Mouse (Mus musculus) limb, embryonic 10.5 days (tissue): ENCODE measurements around the gene Gm10330. TPM values are rescaled to one million over a fixed set of nuclear protein-coding genes. Genes with fewer than 3 reads are reported as not detected.
"Not testable (repeated sequence)": the region's sequence is repeated elsewhere in the genome, so short reads cannot be mapped to it uniquely, and the experiment has no call there.

ENCODE experiments used
- DNase-seq: peaks from one replicate; pipeline ENCODE4 v3.0.0-alpha.2; 2017; ENCODE audit warnings: low spot score
- H3K27ac ChIP-seq: fragments of 300-500 bp; sonication (generic); 2 replicates; pipeline ENCODE4 v1.5.1; 2016; ENCODE audit warnings: mild to moderate bottlenecking
- H3K27me3 ChIP-seq: fragments of 300-500 bp; sonication (generic); 2 replicates; pipeline ENCODE4 v1.6.1; 2016; ENCODE audit warnings: low read depth, mild to moderate bottlenecking; ENCODE audit not compliant: poor library complexity, severe bottlenecking
- H3K36me3 ChIP-seq: fragments of 300-500 bp; sonication (generic); 2 replicates; pipeline ENCODE4 v1.6.1; 2016; ENCODE audit warnings: mild to moderate bottlenecking, moderate library complexity
- H3K4me1 ChIP-seq: fragments of 300-500 bp; sonication (generic); 2 replicates; pipeline ENCODE4 v1.6.1; 2016
- H3K4me3 ChIP-seq: fragments of 300-500 bp; sonication (generic); 2 replicates; pipeline ENCODE4 v1.5.1; 2016; ENCODE audit warnings: mild to moderate bottlenecking, moderate library complexity
- H3K9me3 ChIP-seq: fragments of 300-500 bp; sonication (generic); replicated peaks from 2 replicates; pipeline ENCODE4 v1.6.1; 2016; ENCODE audit warnings: mild to moderate bottlenecking
- WGBS: fragments of 180-500 bp; shearing (Covaris S2); methylation state at CpG from one replicate; pipeline ENCODE4 v1.1.7; 2016; 5-methylcytosine and 5-hydroxymethylcytosine counted together
- polyA plus RNA-seq: library from polyadenylated mRNA; unstranded; fragments of >200 nt; fragmentation: Nextera tagmentation; extraction: Ambion mirVana; gene quantifications from 2 replicates; pipeline ENCODE4 v1.2.1, GENCODE M21; 2016

Gene Gm10330
- polyA plus RNA-seq, result 0.72 and 1.2 TPM in 2 replicates

GRCm38 (mm10) chr12:23780165-23780564 is at the start of gene Gm10330:
TSS of gene Gm10330 (minus strand) at chr12:23780265.
- H3K9me3 ChIP-seq, H3K4me3 ChIP-seq, H3K27ac ChIP-seq, H3K36me3 ChIP-seq, H3K27me3 ChIP-seq, H3K4me1 ChIP-seq, DNase-seq: not testable (repeated sequence)
- 95% methylated on average over 1 of the region's 1 CpGs for WGBS

GRCm38 (mm10) chr12:23800776-23801175 is 20.7 kb upstream of the Gm10330 start:
- peak; percentile 32 for DNase-seq
- H3K27me3 ChIP-seq, H3K27ac ChIP-seq, H3K9me3 ChIP-seq, H3K36me3 ChIP-seq, H3K4me1 ChIP-seq: not testable (repeated sequence)
- H3K4me3 ChIP-seq, result peak overlapping the region; percentile 40
- 7% methylated on average over 38 of the region's 43 CpGs for WGBS

GRCm38 (mm10) chr12:23800366-23800765 is 20.3 kb upstream of the Gm10330 start:
- 5% methylated on average over 10 of the region's 48 CpGs for WGBS
- DNase-seq, H3K4me1 ChIP-seq, H3K36me3 ChIP-seq, H3K9me3 ChIP-seq, H3K27me3 ChIP-seq: not testable (repeated sequence)
- Histone ChIP-seq H3K4me3 (peak overlapping the region; percentile 40), H3K27ac (0 out of 2 replicates have a peak overlapping the region, but pooled peaks have one; percentile 19)
